Mouse (Mus musculus) ES-Bruce4 (cell line): Measurements from ENCODE around the gene Ift46.

Experiments
- CTCF ChIP-seq: IDR thresholded peaks from one replicate; pipeline ENCODE4 v1.8.1; 2011; ENCODE audit warnings: low read depth, low read length
- POLR2A ChIP-seq: IDR thresholded peaks from one replicate; pipeline ENCODE4 v1.8.1; 2011; ENCODE audit warnings: low read length; ENCODE audit not compliant: insufficient read depth

DNA sequence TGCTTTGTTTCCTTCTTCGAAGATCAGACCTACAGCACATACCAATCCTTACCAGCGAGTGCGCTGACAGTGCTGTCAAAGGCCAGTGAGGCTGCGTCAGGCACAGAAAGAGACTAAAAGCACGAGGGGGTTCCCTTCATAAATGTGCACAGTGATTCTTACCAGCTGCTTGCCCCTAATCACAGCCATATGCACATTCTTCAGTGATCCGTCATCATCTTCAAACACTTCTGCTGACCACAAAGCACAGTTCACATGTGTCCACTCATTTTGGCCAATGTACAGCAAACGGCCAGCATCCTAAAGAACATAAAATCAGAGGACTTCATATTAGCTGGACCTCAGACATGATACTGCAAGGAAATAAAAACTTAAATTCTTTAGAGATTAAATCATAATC lies 59.0 kb downstream of the Ift46 start:
- TF ChIP-seq POLR2A (no peak), CTCF (no peak)
